Mouse (Mus musculus): ENCODE data around the gene Fam69b. TPM values are rescaled to one million over a fixed set of nuclear protein-coding genes. Genes with fewer than 3 reads are reported as not detected.

Gene Fam69b
- polyA plus RNA-seq, 1 experiment from 2014 or later, result 1.2 TPM

GRCm38 (mm10) chr2:26599965-26600364, 28.3 kb upstream of the Fam69b start:
- peak; percentile 23 for ATAC-seq (ENCODE audit: insufficient read depth)
- H3K27me3 ChIP-seq, result peaks cover 23% of the 10 kb centered on the region
- H3K4me2 ChIP-seq, result peak overlapping the region; percentile 32
- H3K27ac ChIP-seq (replicated peaks), result peak overlapping the region; percentile 79
- 63% methylated on average over 4 of the region's 4 CpGs for WGBS (ENCODE audit: insufficient replicate concordance)
- H3K9me3 ChIP-seq (replicated peaks), result no peaks in the 10 kb centered on the region
- H3K4me1 ChIP-seq (replicated peaks), result peaks cover 68% of the 10 kb centered on the region
- H3K9ac ChIP-seq, result no peak overlapping the region
- peaks cover 9% of the 10 kb centered on the region; the same call in 1 of the 2 replicates for H3K36me3 ChIP-seq (replicated peaks)
- no peak overlapping the region for H3K4me3 ChIP-seq (replicated peaks)

GRCm38 (mm10) chr2:26600664-26601063, 27.6 kb upstream of the Fam69b start:
- Histone ChIP-seq H3K4me1 (replicated peaks) (peaks cover 61% of the 10 kb centered on the region), H3K4me3 (replicated peaks) (no peak overlapping the region), H3K36me3 (replicated peaks) (peaks cover 3% of the 10 kb centered on the region; the same call in 1 of the 2 replicates), H3K27ac (replicated peaks) (peak overlapping the region; percentile 79), H3K4me2 (peak overlapping the region; percentile 32), H3K9me3 (replicated peaks) (no peaks in the 10 kb centered on the region), H3K9ac (no peak overlapping the region), H3K27me3 (peaks cover 23% of the 10 kb centered on the region)
- peak; percentile 53 for ATAC-seq (ENCODE audit: insufficient read depth)
- 58% methylated on average over 2 of the region's 2 CpGs for WGBS (ENCODE audit: insufficient replicate concordance)

DNA sequence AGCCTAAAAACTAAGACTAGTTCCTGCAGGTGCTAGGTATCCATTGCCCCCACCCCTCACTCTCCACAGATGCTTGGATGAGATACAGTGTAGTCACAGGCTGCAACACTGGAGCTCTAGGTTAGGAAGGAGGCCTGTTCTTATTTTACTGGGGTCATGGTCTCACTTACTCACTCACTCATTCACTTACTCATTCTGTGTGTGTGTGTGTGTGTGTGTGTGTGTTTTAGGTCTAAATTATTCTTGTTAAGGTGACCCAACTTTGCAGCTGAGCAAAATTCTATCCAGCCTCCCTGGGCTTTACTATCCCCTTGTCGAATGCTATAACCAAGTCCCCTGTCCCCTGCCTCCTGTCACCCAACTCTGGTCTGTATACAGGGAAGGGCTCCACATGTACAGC, 26.7 kb upstream of the Fam69b start:
- Histone ChIP-seq H3K9me3 (replicated peaks) (no peaks in the 10 kb centered on the region), H3K27ac (replicated peaks) (peak overlapping the region; percentile 29; the same call in 1 of the 2 replicates), H3K4me1 (replicated peaks) (peaks cover 58% of the 10 kb centered on the region), H3K4me2 (peak overlapping the region; percentile 74), H3K27me3 (peaks cover 29% of the 10 kb centered on the region), H3K36me3 (replicated peaks) (no peaks in the 10 kb centered on the region), H3K4me3 (replicated peaks) (0 out of 2 replicates have a peak overlapping the region, but pooled peaks have one; percentile 58), H3K9ac (no peak overlapping the region)
- 64% methylated on average over 1 of the region's 1 CpGs for WGBS (ENCODE audit: insufficient replicate concordance)
- ATAC-seq (ENCODE audit: insufficient read depth), result no peak

GRCm38 (mm10) chr2:26602631-26603030, 25.6 kb upstream of the Fam69b start:
- Histone ChIP-seq H3K9ac (0 out of 2 replicates have a peak overlapping the region, but pooled peaks have one; percentile 52), H3K27me3 (peaks cover 32% of the 10 kb centered on the region), H3K36me3 (replicated peaks) (no peaks in the 10 kb centered on the region), H3K9me3 (replicated peaks) (no peaks in the 10 kb centered on the region), H3K27ac (replicated peaks) (peak overlapping the region; percentile 15; the same call in 1 of the 2 replicates), H3K4me2 (peak overlapping the region; percentile 74), H3K4me3 (replicated peaks) (peak overlapping the region; percentile 58), H3K4me1 (replicated peaks) (peaks cover 52% of the 10 kb centered on the region)
- ATAC-seq (ENCODE audit: insufficient read depth), result no peak
- 58% methylated on average over 5 of the region's 5 CpGs for WGBS (ENCODE audit: insufficient replicate concordance)

- peak overlapping the region; percentile 58 for H3K4me3 ChIP-seq (replicated peaks)
- peaks cover 49% of the 10 kb centered on the region for H3K4me1 ChIP-seq (replicated peaks)
- peak overlapping the region; percentile 74 for H3K4me2 ChIP-seq
- H3K9me3 ChIP-seq (replicated peaks), result no peaks in the 10 kb centered on the region
- H3K9ac ChIP-seq, result peak overlapping the region; percentile 52
- 9% methylated on average over 6 of the region's 6 CpGs for WGBS (ENCODE audit: insufficient replicate concordance)
- ATAC-seq (ENCODE audit: insufficient read depth), result no peak
- no peaks in the 10 kb centered on the region for H3K36me3 ChIP-seq (replicated peaks)
- peaks cover 32% of the 10 kb centered on the region for H3K27me3 ChIP-seq
- peak overlapping the region; percentile 74 for H3K27ac ChIP-seq (replicated peaks)
Measured at GRCm38 (mm10) chr2:26603159-26603558, 25.1 kb upstream of the Fam69b start.

DNA sequence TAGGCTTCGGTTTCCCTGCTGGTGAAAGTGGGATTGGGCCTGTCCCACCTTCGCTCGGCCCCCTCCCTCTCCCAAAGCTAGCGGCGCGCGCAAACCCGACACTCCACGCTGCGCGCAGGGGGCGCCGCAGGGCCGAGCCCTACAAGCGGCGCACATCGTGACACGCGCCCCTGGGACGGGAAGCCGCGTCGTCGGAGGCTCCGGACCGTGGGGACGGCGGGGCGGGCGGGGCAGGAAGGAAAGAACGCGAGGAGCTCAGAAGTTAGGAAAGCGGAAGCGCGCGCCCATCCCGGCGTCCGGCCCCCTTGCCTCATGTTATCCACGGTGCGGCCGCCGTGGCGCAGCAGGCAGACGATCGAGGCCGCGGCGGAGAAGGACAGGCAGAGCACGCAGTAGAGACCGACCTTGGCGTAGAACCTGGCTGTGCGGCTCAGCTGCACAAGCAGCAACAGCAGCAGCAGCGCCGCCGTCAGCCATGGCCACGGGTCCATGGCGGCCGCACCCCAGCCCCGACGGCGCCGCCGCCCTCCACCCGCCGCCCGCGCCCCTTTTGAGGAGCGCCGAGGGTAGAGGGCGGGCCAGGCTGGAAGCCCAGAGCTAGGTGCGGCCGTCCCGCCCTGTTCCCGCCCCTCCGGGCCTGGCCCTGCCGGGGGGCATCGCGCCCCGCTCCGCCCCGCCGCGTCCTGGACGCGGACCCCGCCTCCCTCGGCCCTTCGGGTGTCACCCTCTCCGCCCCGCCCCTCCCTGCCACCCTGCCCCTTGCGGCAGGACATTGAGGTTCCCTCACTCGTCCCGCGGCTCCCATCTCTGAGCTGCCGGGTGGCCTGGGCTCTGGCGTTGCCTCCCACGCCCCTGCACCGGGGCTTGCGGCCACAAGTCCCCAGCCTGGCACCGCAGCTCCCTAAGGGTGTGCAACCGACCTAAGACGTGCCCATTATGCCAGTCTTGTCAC, 24.3 kb upstream of the Fam69b start, which contains the start of gene Agpat2:
TSS of gene Agpat2 (minus strand) at position 698 of the 952 bp plus-strand sequence.
- no peaks in the 10 kb centered on the region for H3K9me3 ChIP-seq (replicated peaks)
- H3K9ac ChIP-seq, result peak within 1 kb of the TSS; percentile 52
- peaks cover 32% of the 10 kb centered on the region for H3K27me3 ChIP-seq
- peak; percentile 71 for ATAC-seq (ENCODE audit: insufficient read depth)
- H3K36me3 ChIP-seq (replicated peaks), result no peaks in the 10 kb centered on the region
- peaks cover 43% of the 10 kb centered on the region for H3K4me1 ChIP-seq (replicated peaks)
- peak within 1 kb of the TSS; percentile 74 for H3K27ac ChIP-seq (replicated peaks)
- under 1% methylated on average over 96 of the region's 103 CpGs for WGBS (ENCODE audit: insufficient replicate concordance)
- H3K4me3 ChIP-seq (replicated peaks), result peak within 1 kb of the TSS; percentile 58
- peak within 1 kb of the TSS; percentile 74 for H3K4me2 ChIP-seq

DNA sequence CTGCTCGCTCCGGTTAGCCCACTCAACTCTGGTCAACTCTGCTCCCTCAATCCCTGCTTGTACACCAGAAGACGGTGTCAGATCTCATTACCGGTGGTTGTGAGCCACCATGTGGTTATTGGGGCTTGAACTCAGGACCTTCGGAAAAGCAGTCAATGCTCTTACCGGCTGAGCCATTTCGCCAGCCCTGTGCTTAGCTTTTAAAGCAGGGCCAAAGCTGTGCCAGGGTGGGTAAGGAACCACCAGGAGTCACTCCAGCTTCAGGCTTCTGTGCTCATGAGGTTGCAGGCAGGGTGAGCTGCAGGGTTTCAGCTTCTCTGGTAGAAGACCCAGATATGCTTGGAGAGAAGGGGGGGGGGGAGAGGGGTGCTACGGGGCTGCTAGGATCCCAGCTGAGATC, 22.9 kb upstream of the Fam69b start:
- 70% methylated on average over 8 of the region's 8 CpGs for WGBS (ENCODE audit: insufficient replicate concordance)
- H3K4me1 ChIP-seq (replicated peaks), result peaks cover 41% of the 10 kb centered on the region
- H3K27ac ChIP-seq (replicated peaks), result no peak overlapping the region
- H3K36me3 ChIP-seq (replicated peaks), result no peaks in the 10 kb centered on the region
- H3K9ac ChIP-seq, result no peak overlapping the region
- ATAC-seq (ENCODE audit: insufficient read depth), result no peak
- H3K9me3 ChIP-seq (replicated peaks), result no peaks in the 10 kb centered on the region
- H3K4me2 ChIP-seq, result no peak overlapping the region
- peaks cover 32% of the 10 kb centered on the region for H3K27me3 ChIP-seq
- no peak overlapping the region for H3K4me3 ChIP-seq (replicated peaks)

- Histone ChIP-seq H3K4me2 (no peak overlapping the region), H3K9me3 (replicated peaks) (no peaks in the 10 kb centered on the region), H3K27me3 (peaks cover 32% of the 10 kb centered on the region), H3K27ac (replicated peaks) (peak overlapping the region; percentile 62; the same call in 1 of the 2 replicates), H3K36me3 (replicated peaks) (no peaks in the 10 kb centered on the region), H3K4me1 (replicated peaks) (peaks cover 34% of the 10 kb centered on the region), H3K4me3 (replicated peaks) (no peak overlapping the region), H3K9ac (no peak overlapping the region)
- WGBS (ENCODE audit: insufficient replicate concordance), result 43% methylated on average over 3 of the region's 3 CpGs
- no peak for ATAC-seq (ENCODE audit: insufficient read depth)
Measured at GRCm38 (mm10) chr2:26606579-26606978, 21.7 kb upstream of the Fam69b start.

- no peaks in the 10 kb centered on the region for H3K36me3 ChIP-seq (replicated peaks)
- H3K9me3 ChIP-seq (replicated peaks), result no peaks in the 10 kb centered on the region
- ATAC-seq (ENCODE audit: insufficient read depth), result no peak
- H3K4me1 ChIP-seq (replicated peaks), result peaks cover 28% of the 10 kb centered on the region
- H3K4me2 ChIP-seq, result no peak overlapping the region; the same call in 1 of the 2 replicates
- no peak overlapping the region for H3K4me3 ChIP-seq (replicated peaks)
- 42% methylated on average over 6 of the region's 6 CpGs for WGBS (ENCODE audit: insufficient replicate concordance)
- H3K9ac ChIP-seq, result no peak overlapping the region
- H3K27ac ChIP-seq (replicated peaks), result peak overlapping the region; percentile 62
- peaks cover 32% of the 10 kb centered on the region for H3K27me3 ChIP-seq
Measured at GRCm38 (mm10) chr2:26607056-26607910, 21.0 kb upstream of the Fam69b start.

DNA sequence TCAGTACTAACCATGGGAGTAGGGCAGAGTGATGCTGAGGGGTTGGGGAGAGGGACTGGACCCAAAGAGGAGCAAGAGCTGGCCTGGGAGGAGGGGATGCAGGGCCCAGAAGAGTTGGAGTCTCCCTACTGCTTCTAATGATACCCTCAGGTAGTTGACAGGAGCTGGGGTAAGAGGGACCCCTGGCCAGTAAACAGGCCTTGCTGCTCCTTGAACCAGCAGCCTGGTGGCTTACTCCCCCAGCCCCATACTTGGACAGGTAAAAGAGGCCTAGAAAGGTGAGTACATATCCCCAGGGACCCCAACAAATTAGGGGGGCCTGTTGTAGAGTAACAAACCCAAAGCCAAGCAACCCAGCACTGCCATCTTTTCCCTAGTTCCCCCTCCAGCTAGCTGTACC, 19.5 kb upstream of the Fam69b start:
- no peak overlapping the region for H3K9ac ChIP-seq
- H3K27me3 ChIP-seq, result peaks cover 21% of the 10 kb centered on the region
- no peak overlapping the region for H3K27ac ChIP-seq (replicated peaks)
- no peak for ATAC-seq (ENCODE audit: insufficient read depth)
- H3K4me1 ChIP-seq (replicated peaks), result peaks cover 22% of the 10 kb centered on the region
- H3K9me3 ChIP-seq (replicated peaks), result no peaks in the 10 kb centered on the region
- no peak overlapping the region for H3K4me2 ChIP-seq
- H3K4me3 ChIP-seq (replicated peaks), result no peak overlapping the region
- H3K36me3 ChIP-seq (replicated peaks), result no peaks in the 10 kb centered on the region

DNA sequence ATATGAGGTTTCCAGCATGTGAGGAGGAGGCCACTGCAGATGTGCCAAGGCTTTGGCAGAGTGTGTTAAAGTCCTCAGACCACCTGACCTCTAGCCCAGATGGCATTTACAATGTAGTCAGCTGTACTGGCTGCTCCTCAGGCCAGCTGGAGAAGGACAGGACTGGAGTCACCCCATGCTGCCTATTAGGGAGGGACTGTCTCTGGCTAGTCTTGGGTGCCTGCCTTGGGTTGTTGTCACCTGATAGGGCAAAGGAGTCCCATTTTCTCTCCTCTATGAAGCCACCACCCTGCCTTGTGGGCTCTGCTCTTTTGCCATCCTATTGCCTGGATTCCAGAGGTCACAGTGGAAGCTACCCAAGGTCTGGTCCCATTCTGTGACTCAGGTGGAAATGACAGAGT, 19.0 kb upstream of the Fam69b start:
- Histone ChIP-seq H3K9me3 (replicated peaks) (no peaks in the 10 kb centered on the region), H3K4me1 (replicated peaks) (peaks cover 17% of the 10 kb centered on the region), H3K4me3 (replicated peaks) (no peak overlapping the region), H3K27me3 (peaks cover 16% of the 10 kb centered on the region), H3K4me2 (no peak overlapping the region), H3K27ac (replicated peaks) (no peak overlapping the region), H3K36me3 (replicated peaks) (no peaks in the 10 kb centered on the region), H3K9ac (no peak overlapping the region)
- no peak for ATAC-seq (ENCODE audit: insufficient read depth)

Data from liver, embryonic 15.5 days (tissue).